14 mouse cellular contexts compared by ENCODE assay signal in genomic region chr17:50487670-50488069, GRCm38 (mm10).
"Had no signal": no experiment of that assay in that cellular context is flagged by ENCODE, and none has a peak within 500 bp of the region (broad histone marks: within the 10 kb centered on the region; RNA-seq: fewer than 3 reads in every experiment).

No protein-coding gene starts in this region.

- H3K4me1 ChIP-seq: liver, embryonic 13.5 days; lung, embryonic 15.5 days; megakaryocyte, embryonic 14.5 days; midbrain, embryonic 15.5 days; neural tube, embryonic 12.5 days had no signal

- H3K27me3 ChIP-seq: limb, embryonic 12.5 days; liver, embryonic 13.5 days; lung, embryonic 15.5 days; megakaryocyte, embryonic 14.5 days; midbrain, embryonic 15.5 days; neural tube, embryonic 12.5 days had no signal

- ATAC-seq: liver, postnatal 0 days; midbrain, embryonic 15.5 days had no signal

- H3K27ac ChIP-seq: layer of hippocampus, adult 2 months; limb, embryonic 12.5 days; liver, embryonic 13.5 days; lung, embryonic 15.5 days; macrophage; midbrain, embryonic 15.5 days; neural tube, embryonic 12.5 days; stomach, postnatal 0 days had no signal

- H3K4me3 ChIP-seq: layer of hippocampus, adult 2 months; limb, embryonic 12.5 days; liver, embryonic 13.5 days; lung, embryonic 15.5 days; megakaryocyte, embryonic 14.5 days; midbrain, embryonic 15.5 days; neural tube, embryonic 12.5 days had no signal

- H3K9ac ChIP-seq: limb, embryonic 12.5 days; liver, embryonic 13.5 days; liver, postnatal 0 days; lung, embryonic 15.5 days; midbrain, embryonic 15.5 days; neural tube, embryonic 12.5 days had no signal

- H3K4me2 ChIP-seq: limb, embryonic 12.5 days; liver, embryonic 13.5 days; lung, embryonic 15.5 days; midbrain, embryonic 11.5 days; midbrain, embryonic 15.5 days; neural tube, embryonic 12.5 days had no signal

- H3K9me3 ChIP-seq: limb, embryonic 12.5 days; liver, embryonic 13.5 days; lung, embryonic 15.5 days; megakaryocyte, embryonic 14.5 days; midbrain, embryonic 15.5 days; neural tube, embryonic 12.5 days had no signal

- H3K36me3 ChIP-seq: limb, embryonic 12.5 days; liver, embryonic 13.5 days; lung, embryonic 15.5 days; midbrain, embryonic 15.5 days; neural tube, embryonic 12.5 days had no signal

- DNase-seq: kidney, postnatal 36 days; liver; liver, embryonic 13.5 days; liver, postnatal 0 days; lung, postnatal 14 days had no signal
